In genomic region chr12:108541088-108541487, GRCm38 (mm10) we compare ENCODE assay signal across 10 mouse cellular contexts. TPM values are rescaled to one million over a fixed set of nuclear protein-coding genes. Genes with fewer than 3 reads are reported as not detected.
DNase-seq lines count a peak whose midpoint lies in the region; ATAC-seq lines count a peak whose summit lies in the region.
"Had no signal": no experiment of that assay in that cellular context is flagged by ENCODE, and none has a peak within 500 bp of the region (broad histone marks: within the 10 kb centered on the region; RNA-seq: fewer than 3 reads in every experiment).

No protein-coding gene starts in this region.

- H3K4me1 ChIP-seq in kidney, embryonic 14.5 days (ENCODE audit: control insufficient read depth, insufficient read depth, low read length), result 0 out of 2 replicates have a peak, but pooled peaks cover under 1% of the 10 kb centered on the region
- H3K4me1 ChIP-seq: liver, embryonic 15.5 days had no signal

- H3K4me3 ChIP-seq in kidney, embryonic 14.5 days (ENCODE audit: low read length), result no peak overlapping the region
- H3K4me3 ChIP-seq: erythroblast, embryonic 14.5 days; liver, embryonic 15.5 days had no signal

- H3K4me2 ChIP-seq in kidney, embryonic 14.5 days (replicated peaks; ENCODE audit: low read depth, low read length), result no peak overlapping the region
- H3K4me2 ChIP-seq: liver, embryonic 15.5 days had no signal

- H3K27me3 ChIP-seq in kidney, embryonic 14.5 days (ENCODE audit: control insufficient read depth, insufficient read depth, low read length), result no peaks in the 10 kb centered on the region

- H3K36me3 ChIP-seq in kidney, embryonic 14.5 days (ENCODE audit: control insufficient read depth, insufficient read depth, low read length), result peaks cover 6% of the 10 kb centered on the region; the same call in 1 of the 2 replicates
- H3K36me3 ChIP-seq: liver, embryonic 15.5 days had no signal

- no peak overlapping the region for H3K9ac ChIP-seq in kidney, embryonic 14.5 days (ENCODE audit: low read depth, low read length)
- H3K9ac ChIP-seq: liver, embryonic 15.5 days had no signal

- WGBS in kidney, embryonic 14.5 days, result 29% methylated on average over 6 of the region's 6 CpGs

- no peaks in the 10 kb centered on the region for H3K9me3 ChIP-seq in kidney, embryonic 14.5 days (ENCODE audit: control insufficient read depth, low read length)
- H3K9me3 ChIP-seq: liver, embryonic 15.5 days had no signal

- no peak overlapping the region for H3K27ac ChIP-seq in kidney, embryonic 14.5 days (ENCODE audit: low read depth, low read length)
- H3K27ac ChIP-seq: liver, embryonic 15.5 days had no signal

- peak; percentile 69 for ATAC-seq in common myeloid progenitor, adult 5-6 weeks (replicated peaks; ENCODE audit: low read depth, poor library complexity, severe bottlenecking)
- peak; percentile 53; the same call in 1 of the 2 replicates for ATAC-seq in kidney, embryonic 14.5 days (ENCODE audit: low FRiP score, low TSS enrichment)

- peak; percentile 33 for DNase-seq in left cerebral cortex, adult 11 months (ENCODE audit: low spot score)
- DNase-seq in left cerebral cortex, adult 8-10 months (ENCODE audit: low spot score in 2 of 2), result no peak
- peak; percentile 77 for DNase-seq in R1 (ENCODE audit: low read depth, low spot score)
- peak; percentile 55 for DNase-seq in lung, postnatal 25 days (ENCODE audit: low spot score)
- peak; percentile 45 for DNase-seq in right cerebral cortex, postnatal 25 days
- no peak for DNase-seq in gastrocnemius, postnatal 25 days

RNA-seq across cellular contexts. Expression of gene Evl, which starts 13.4 kb away (rescaled TPM):
- total RNA-seq in left cerebral cortex, adult 8-10 months (2022), result 100 to 1,000 TPM; 220 to 260 (median 242) TPM
- 9.7 and 10.3 TPM in 2 replicates for total RNA-seq in common myeloid progenitor, adult 5-6 weeks (2017)
- polyA plus RNA-seq in kidney, embryonic 14.5 days (2014; fragmentation: Nextera tagmentation; extraction: Ambion mirVana), result 73.7 and 91.5 TPM in 2 replicates
- 10 to 100 TPM; 15.0 to 16.4 TPM for total RNA-seq in gastrocnemius, postnatal 25 days (2021)

Comparison
In these comparisons a context has a peak if more than half of its experiments do, and no peak if none do; other contexts are left out.
1. DNase-seq: peak in left cerebral cortex, adult 11 months (single experiment), R1 (single experiment), lung, postnatal 25 days (single experiment) and right cerebral cortex, postnatal 25 days (single experiment); none in left cerebral cortex, adult 8-10 months (0 of 2) and gastrocnemius, postnatal 25 days (single experiment).
2. RNA of gene Evl, which starts 13.4 kb away (total RNA-seq): 220 to 260 TPM in left cerebral cortex, adult 8-10 months; 15.0 to 16.4 TPM in gastrocnemius, postnatal 25 days and 9.7 to 10.3 TPM in common myeloid progenitor, adult 5-6 weeks; every median in the first group is over 10 times any median in the second.